In the genomic region with DNA sequence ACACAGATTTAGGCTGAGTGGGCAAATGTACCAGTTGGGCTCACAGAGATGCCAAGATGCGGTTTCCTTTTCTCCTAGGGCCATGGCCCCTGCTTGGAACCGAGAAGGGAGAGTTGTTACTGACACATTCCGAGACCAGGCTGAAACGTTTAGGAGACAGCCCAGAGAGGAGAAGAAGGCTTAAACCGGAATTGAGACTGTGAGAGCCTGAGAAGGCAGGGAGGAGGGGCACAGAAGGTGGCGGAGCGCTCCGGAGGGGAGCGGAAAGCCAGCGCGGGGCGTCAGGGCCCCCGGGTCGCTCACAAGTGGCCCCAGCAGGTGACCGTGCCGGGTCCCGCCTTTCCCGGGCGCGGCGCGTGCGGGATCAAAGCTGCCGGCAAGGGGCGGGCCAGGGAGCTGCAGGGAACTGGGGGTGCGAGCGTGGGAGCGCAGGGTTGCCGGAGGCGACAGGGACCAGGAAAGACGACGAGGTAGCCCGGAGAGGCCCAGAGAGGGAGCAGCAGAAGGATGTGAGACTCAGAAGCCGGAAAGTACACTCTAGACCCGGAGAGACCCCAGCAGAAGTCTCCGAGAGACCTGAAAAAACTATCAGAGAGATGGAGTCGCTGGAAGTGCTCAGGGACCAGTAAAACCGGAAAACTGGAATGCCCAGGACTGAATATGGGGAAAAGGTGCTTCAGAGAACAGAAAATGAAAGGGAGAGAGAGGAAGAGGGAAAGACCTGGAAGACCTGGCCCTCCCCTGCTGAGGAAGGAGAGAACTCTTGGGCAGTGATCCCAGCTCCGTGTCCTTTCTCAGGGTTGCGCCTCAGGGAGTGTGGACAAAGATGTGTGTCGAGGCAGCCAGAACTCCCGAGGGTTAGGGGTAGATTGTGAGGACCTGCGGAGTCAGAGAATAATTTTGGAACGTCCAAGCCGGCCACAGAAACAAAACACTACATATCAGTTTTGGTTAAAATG, we compare ENCODE assay signal across 7 mouse cellular contexts. TPM values are rescaled to one million over a fixed set of nuclear protein-coding genes. Genes with fewer than 3 reads are reported as not detected.
A peak's percentile ranks its signal among the peaks of the same experiment; 100 is the strongest.
DNase-seq lines count a peak whose midpoint lies in the region; ATAC-seq and TF ChIP-seq lines count a peak whose summit lies in the region.

No protein-coding gene starts in this region.

- H3K36me3 ChIP-seq in ES-E14 (ENCODE audit: control insufficient read depth, insufficient read depth, low read length, poor library complexity, severe bottlenecking): no peaks in the 10 kb centered on the region
- H3K36me3 ChIP-seq in megakaryocyte, embryonic 14.5 days (replicated peaks; ENCODE audit: low read length): no peaks in the 10 kb centered on the region

- in situ Hi-C loops in ES-E14 (cut with MboI; ENCODE audit: low sequenced_read_pairs in 2 of 2, unreplicated experiment in 2 of 2): no loop called here

- DNase-seq in ES-E14 (ENCODE audit: low read depth, low spot score): no peak
- DNase-seq in heart, postnatal 4 days: peak; percentile 70
- peak; percentile 57 to 61 for DNase-seq in left cerebral cortex, postnatal 25 days (ENCODE audit: low spot score in 2 of 2)
- DNase-seq in right cerebral cortex, postnatal 25 days: peak; percentile 59

- 0 out of 2 replicates have a peak overlapping the region, but pooled peaks have one; percentile 9 for H3K9ac ChIP-seq in ES-E14 (ENCODE audit: insufficient read depth, low read depth, low read length, poor library complexity, severe bottlenecking)

- H3K27me3 ChIP-seq in megakaryocyte, embryonic 14.5 days (replicated peaks): peaks cover 3% of the 10 kb centered on the region

- no peaks in the 10 kb centered on the region for H3K9me3 ChIP-seq in ES-E14 (ENCODE audit: control insufficient read depth, insufficient read depth, low read depth, low read length)
- no peaks in the 10 kb centered on the region for H3K9me3 ChIP-seq in megakaryocyte, embryonic 14.5 days

- no peak overlapping the region for H3K27ac ChIP-seq in ES-E14 (ENCODE audit: insufficient read depth, low read depth, low read length, poor library complexity, severe bottlenecking)
- H3K27ac ChIP-seq in bone marrow macrophage, adult 2 months (ENCODE audit: insufficient read depth, low read depth, low read length): no peak overlapping the region

- peak overlapping the region; percentile 59 to 72 for H3K4me3 ChIP-seq in ES-E14 (ENCODE audit: insufficient read depth in 1 of 2, low read depth in 1 of 2, low read length in 2 of 2, poor library complexity in 1 of 2, severe bottlenecking in 1 of 2)
- peak overlapping the region; percentile 70 for H3K4me3 ChIP-seq in bone marrow macrophage, adult 2 months (ENCODE audit: insufficient read depth, low read length)
- peak overlapping the region; percentile 96 for H3K4me3 ChIP-seq in megakaryocyte, embryonic 14.5 days (replicated peaks)

- ATAC-seq in erythroid progenitor cell, adult 5-6 weeks (replicated peaks; ENCODE audit: low FRiP score, poor library complexity, severe bottlenecking): peak; percentile 69

- intact Hi-C loops in left cerebral cortex, postnatal 25 days (cut with DNase I): no loop called here

- no peak for TF ChIP-seq POLR2A in bone marrow macrophage, adult 2 months (IDR thresholded peaks at IDR 0.05; ENCODE audit: borderline replicate concordance, low read depth, low read length)

- TF ChIP-seq CTCF in bone marrow macrophage, adult 2 months (IDR thresholded peaks at IDR 0.05; ENCODE audit: low read depth, low read length): no peak

- peaks cover 0 to 4% of the 10 kb centered on the region in 2 experiments; a peak in 1 of 4 replicates for H3K4me1 ChIP-seq in ES-E14 (ENCODE audit: control insufficient read depth in 2 of 2, insufficient read depth in 2 of 2, low read length in 2 of 2, poor library complexity in 1 of 2)
- H3K4me1 ChIP-seq in bone marrow macrophage, adult 2 months (ENCODE audit: control insufficient read depth, insufficient read depth, low read length): peaks cover 16% of the 10 kb centered on the region
- peaks cover 79% of the 10 kb centered on the region for H3K4me1 ChIP-seq in megakaryocyte, embryonic 14.5 days

TF ChIP-seq in ES-E14, 5 proteins besides CTCF, POLR2A, EP300 and RAD21:
- TF ChIP-seq ZNF384 (IDR thresholded peaks at IDR 0.05; ENCODE audit: low read depth, low read length) (no peak), MAFK (IDR thresholded peaks at IDR 0.05; ENCODE audit: insufficient read depth, low read depth, low read length) (no peak), CHD2 (IDR thresholded peaks at IDR 0.05; ENCODE audit: low read depth, low read length) (no peak), HCFC1 (IDR thresholded peaks at IDR 0.05; ENCODE audit: borderline replicate concordance, insufficient read depth, low read length) (no peak), ZC3H11A (IDR thresholded peaks at IDR 0.05; ENCODE audit: borderline replicate concordance, low read depth, low read length) (no peak)
TF ChIP-seq in ES-E14: peak in this region for 0.

RNA-seq across cellular contexts. Expression of a gene that starts 2.2 kb away (rescaled TPM):
- not detected in 2 replicates for total RNA-seq in ES-E14 (2012; rRNA removed)
- polyA plus RNA-seq in bone marrow macrophage, adult 2 months (2012; ENCODE audit: insufficient read depth, insufficient read length, missing spikeins): 0.71 and 0.88 TPM in 2 replicates
- not detected in 2 replicates for total RNA-seq in erythroid progenitor cell, adult 5-6 weeks (2015; ENCODE audit: low replicate concordance)
- total RNA-seq in erythroid progenitor cell, adult 5-6 weeks (2017; ENCODE audit: low replicate concordance): not detected in 2 replicates
- total RNA-seq in heart, postnatal 4 days (2021): under 1 TPM; 0.23 to 0.29 TPM
- total RNA-seq in left cerebral cortex, postnatal 25 days (2021): under 1 TPM; 0.39 to 0.48 TPM
- 7.5 and 44.1 TPM in 2 replicates for polyA plus RNA-seq in megakaryocyte, embryonic 14.5 days (2012; ENCODE audit: insufficient read depth, low replicate concordance)

RNA-seq across cellular contexts. Expression of a gene that starts 4.4 kb away (rescaled TPM):
- total RNA-seq in ES-E14 (2012; rRNA removed): not detected in 2 replicates
- 0.35 TPM in 1 of 2 replicates, not detected in the other for polyA plus RNA-seq in bone marrow macrophage, adult 2 months (2012; ENCODE audit: insufficient read depth, insufficient read length, missing spikeins)
- not detected in 2 replicates for total RNA-seq in erythroid progenitor cell, adult 5-6 weeks (2015; ENCODE audit: low replicate concordance)
- not detected in 2 replicates for total RNA-seq in erythroid progenitor cell, adult 5-6 weeks (2017; ENCODE audit: low replicate concordance)
- total RNA-seq in heart, postnatal 4 days (2021): under 1 TPM; 0.29 to 0.65 TPM
- total RNA-seq in left cerebral cortex, postnatal 25 days (2021): 1 to 10 TPM in 1 of 2 experiments, under 1 TPM in 1; 0.44 to 1.1 TPM
- polyA plus RNA-seq in megakaryocyte, embryonic 14.5 days (2012; ENCODE audit: insufficient read depth, low replicate concordance): 1.3 and 13.9 TPM in 2 replicates

RNA-seq across cellular contexts. Expression of a gene that starts 7.7 kb away (rescaled TPM):
- 0.49 and 1.4 TPM in 2 replicates for total RNA-seq in ES-E14 (2012; rRNA removed)
- not detected in 2 replicates for polyA plus RNA-seq in bone marrow macrophage, adult 2 months (2012; ENCODE audit: insufficient read depth, insufficient read length, missing spikeins)
- total RNA-seq in erythroid progenitor cell, adult 5-6 weeks (2015; ENCODE audit: low replicate concordance): not detected in 2 replicates
- 3.1 TPM in 1 of 2 replicates, not detected in the other for total RNA-seq in erythroid progenitor cell, adult 5-6 weeks (2017; ENCODE audit: low replicate concordance)
- total RNA-seq in heart, postnatal 4 days (2021): under 1 TPM in 1 of 2 experiments, not detected in 1; 0.45 TPM
- total RNA-seq in left cerebral cortex, postnatal 25 days (2021): 1 to 10 TPM; 3.1 to 6.4 TPM
- not detected in 2 replicates for polyA plus RNA-seq in megakaryocyte, embryonic 14.5 days (2012; ENCODE audit: insufficient read depth, low replicate concordance)

RNA-seq across cellular contexts. Expression of a gene that starts 23.0 kb away (rescaled TPM):
- 6.0 and 8.6 TPM in 2 replicates for total RNA-seq in ES-E14 (2012; rRNA removed)
- polyA plus RNA-seq in bone marrow macrophage, adult 2 months (2012; ENCODE audit: insufficient read depth, insufficient read length, missing spikeins): 24.7 and 35.9 TPM in 2 replicates
- total RNA-seq in erythroid progenitor cell, adult 5-6 weeks (2015; ENCODE audit: low replicate concordance): 3.4 and 3.6 TPM in 2 replicates
- 3.3 and 7.6 TPM in 2 replicates for total RNA-seq in erythroid progenitor cell, adult 5-6 weeks (2017; ENCODE audit: low replicate concordance)
- total RNA-seq in heart, postnatal 4 days (2021): 10 to 100 TPM; 42.6 to 55.6 TPM
- 100 to 1,000 TPM in 1 of 2 experiments, 10 to 100 TPM in 1; 98.9 to 108 TPM for total RNA-seq in left cerebral cortex, postnatal 25 days (2021)
- 42.3 and 83.5 TPM in 2 replicates for polyA plus RNA-seq in megakaryocyte, embryonic 14.5 days (2012; ENCODE audit: insufficient read depth, low replicate concordance)

RNA-seq across cellular contexts. Expression of a gene that starts 29.7 kb away (rescaled TPM):
- total RNA-seq in ES-E14 (2012; rRNA removed): 7.1 and 9.0 TPM in 2 replicates
- 76.6 and 79.4 TPM in 2 replicates for polyA plus RNA-seq in bone marrow macrophage, adult 2 months (2012; ENCODE audit: insufficient read depth, insufficient read length, missing spikeins)
- total RNA-seq in erythroid progenitor cell, adult 5-6 weeks (2015; ENCODE audit: low replicate concordance): 94.1 and 114 TPM in 2 replicates
- 18.2 and 31.1 TPM in 2 replicates for total RNA-seq in erythroid progenitor cell, adult 5-6 weeks (2017; ENCODE audit: low replicate concordance)
- 10 to 100 TPM; 80.2 to 84.6 TPM for total RNA-seq in heart, postnatal 4 days (2021)
- 1,000 to 10,000 TPM; 1,099 to 1,151 TPM for total RNA-seq in left cerebral cortex, postnatal 25 days (2021)
- polyA plus RNA-seq in megakaryocyte, embryonic 14.5 days (2012; ENCODE audit: insufficient read depth, low replicate concordance): 61.5 and 159 TPM in 2 replicates
